Mouse (Mus musculus): ENCODE results near the gene Otc. TPM values are rescaled to one million over a fixed set of nuclear protein-coding genes. Genes with fewer than 3 reads are reported as not detected.

The Otc gene
- total RNA-seq, 4 experiments from 2014 or later = not detected

Other genes with a start within 250 kb of the Otc start
- under 1 TPM; 0.27 to 0.76 (median 0.43) TPM for gene Srpx, start 134.6 kb upstream of the Otc start, total RNA-seq (2022)
- gene Rpgr, start 35.4 kb upstream of the Otc start, total RNA-seq (2022) = 10 to 100 TPM; 19.8 to 22.8 (median 21.9) TPM
- gene Tspan7, start 232.9 kb downstream of the Otc start, total RNA-seq (2022) = 1,000 to 10,000 TPM; 1,114 to 1,365 (median 1,299) TPM